Comparison of ENCODE assay signal across 10 mouse cellular contexts in genomic region chr11:90664345-90664986, GRCm38 (mm10). TPM values are rescaled to one million over a fixed set of nuclear protein-coding genes. Genes with fewer than 3 reads are reported as not detected.
DNase-seq lines count a peak whose midpoint lies in the region; ATAC-seq lines count a peak whose summit lies in the region.
"Had no signal": no experiment of that assay in that cellular context is flagged by ENCODE, and none has a peak within 500 bp of the region (broad histone marks: within the 10 kb centered on the region; RNA-seq: fewer than 3 reads in every experiment).

No protein-coding gene starts in this region.

- H3K36me3 ChIP-seq in hindbrain, embryonic 10.5 days: peaks cover 27% of the 10 kb centered on the region
- H3K36me3 ChIP-seq in hindbrain, embryonic 16.5 days (ENCODE audit: control insufficient read depth, insufficient read depth, low read length): no peaks in the 10 kb centered on the region
- H3K36me3 ChIP-seq in embryonic facial prominence, embryonic 12.5 days: no peaks in the 10 kb centered on the region
- 0 out of 2 replicates have a peak, but pooled peaks cover 2% of the 10 kb centered on the region for H3K36me3 ChIP-seq in limb, embryonic 10.5 days
- H3K36me3 ChIP-seq in neural tube, embryonic 12.5 days: no peaks in the 10 kb centered on the region

- no peaks in the 10 kb centered on the region for H3K9me3 ChIP-seq in hindbrain, embryonic 10.5 days
- no peaks in the 10 kb centered on the region for H3K9me3 ChIP-seq in hindbrain, embryonic 16.5 days (ENCODE audit: control insufficient read depth, low read length)
- H3K9me3 ChIP-seq in embryonic facial prominence, embryonic 12.5 days: no peaks in the 10 kb centered on the region
- H3K9me3 ChIP-seq in limb, embryonic 10.5 days (replicated peaks): no peaks in the 10 kb centered on the region
- H3K9me3 ChIP-seq in neural tube, embryonic 12.5 days: no peaks in the 10 kb centered on the region
- H3K9me3 ChIP-seq: hindbrain, embryonic 15.5 days had no signal

- 43% methylated on average over 8 of the region's 8 CpGs for WGBS in hindbrain, embryonic 10.5 days
- 29% methylated on average over 8 of the region's 8 CpGs for WGBS in hindbrain, embryonic 16.5 days
- WGBS in embryonic facial prominence, embryonic 12.5 days: 20% methylated on average over 8 of the region's 8 CpGs
- WGBS in limb, embryonic 10.5 days: 6% methylated on average over 8 of the region's 8 CpGs
- 4% methylated on average over 8 of the region's 8 CpGs for WGBS in neural tube, embryonic 12.5 days

- H3K4me2 ChIP-seq in hindbrain, embryonic 16.5 days (ENCODE audit: low read length): no peak overlapping the region
- H3K4me2 ChIP-seq in embryonic facial prominence, embryonic 12.5 days (replicated peaks): no peak overlapping the region; the same call in 1 of the 2 replicates
- H3K4me2 ChIP-seq in neural tube, embryonic 12.5 days (replicated peaks): 0 out of 2 replicates have a peak overlapping the region, but pooled peaks have one; percentile 5
- H3K4me2 ChIP-seq: hindbrain, embryonic 15.5 days had no signal

- no peak for ATAC-seq in hindbrain, embryonic 16.5 days
- no peak; the same call in 1 of the 2 replicates for ATAC-seq in embryonic facial prominence, embryonic 12.5 days (ENCODE audit: insufficient number of reproducible peaks, insufficient read depth, low FRiP score, low TSS enrichment)
- no peak for ATAC-seq in neural tube, embryonic 12.5 days (ENCODE audit: low FRiP score, low read depth)

- H3K4me1 ChIP-seq in hindbrain, embryonic 10.5 days (replicated peaks): peaks cover 32% of the 10 kb centered on the region
- peaks cover 2% of the 10 kb centered on the region; the same call in 1 of the 2 replicates for H3K4me1 ChIP-seq in hindbrain, embryonic 16.5 days (ENCODE audit: control insufficient read depth, insufficient read depth, low read depth, low read length)
- H3K4me1 ChIP-seq in embryonic facial prominence, embryonic 12.5 days: peaks cover 24% of the 10 kb centered on the region
- peaks cover 24% of the 10 kb centered on the region for H3K4me1 ChIP-seq in limb, embryonic 10.5 days
- peaks cover 15% of the 10 kb centered on the region for H3K4me1 ChIP-seq in neural tube, embryonic 12.5 days

- H3K27ac ChIP-seq in hindbrain, embryonic 10.5 days: peak overlapping the region; percentile 75
- H3K27ac ChIP-seq in hindbrain, embryonic 16.5 days (ENCODE audit: low read depth, low read length): no peak overlapping the region
- peak overlapping the region; percentile 78 for H3K27ac ChIP-seq in embryonic facial prominence, embryonic 12.5 days
- peak overlapping the region; percentile 66 for H3K27ac ChIP-seq in limb, embryonic 10.5 days
- no peak overlapping the region for H3K27ac ChIP-seq in neural tube, embryonic 12.5 days

- no peak overlapping the region for H3K9ac ChIP-seq in hindbrain, embryonic 16.5 days (ENCODE audit: low read depth, low read length)
- no peak overlapping the region for H3K9ac ChIP-seq in embryonic facial prominence, embryonic 12.5 days
- H3K9ac ChIP-seq in neural tube, embryonic 12.5 days: no peak overlapping the region
- H3K9ac ChIP-seq: hindbrain, embryonic 15.5 days had no signal

- no peak overlapping the region for H3K4me3 ChIP-seq in hindbrain, embryonic 10.5 days
- H3K4me3 ChIP-seq in hindbrain, embryonic 16.5 days (ENCODE audit: low read length): no peak overlapping the region
- no peak overlapping the region for H3K4me3 ChIP-seq in embryonic facial prominence, embryonic 12.5 days
- H3K4me3 ChIP-seq in limb, embryonic 10.5 days: no peak overlapping the region
- H3K4me3 ChIP-seq in neural tube, embryonic 12.5 days: no peak overlapping the region
- H3K4me3 ChIP-seq: hindbrain, embryonic 15.5 days had no signal

- H3K27me3 ChIP-seq in hindbrain, embryonic 10.5 days (ENCODE audit: insufficient read depth, poor library complexity, severe bottlenecking): no peaks in the 10 kb centered on the region
- H3K27me3 ChIP-seq in hindbrain, embryonic 16.5 days (replicated peaks; ENCODE audit: control insufficient read depth, insufficient read depth, low read length): no peaks in the 10 kb centered on the region
- no peaks in the 10 kb centered on the region for H3K27me3 ChIP-seq in embryonic facial prominence, embryonic 12.5 days
- H3K27me3 ChIP-seq in limb, embryonic 10.5 days (ENCODE audit: low read depth, poor library complexity, severe bottlenecking): no peaks in the 10 kb centered on the region
- H3K27me3 ChIP-seq in neural tube, embryonic 12.5 days (replicated peaks): no peaks in the 10 kb centered on the region
- H3K27me3 ChIP-seq: hindbrain, embryonic 15.5 days had no signal

- DNase-seq in hindbrain, embryonic 10.5 days (ENCODE audit: low spot score): peak; percentile 10
- no peak for DNase-seq in limb, embryonic 10.5 days (ENCODE audit: low spot score)
- no peak for DNase-seq in thymus, postnatal 14 days
- DNase-seq in adrenal gland, adult 8-10 months: no peak
- no peak for DNase-seq in ovary, postnatal 10 days (ENCODE audit: low spot score)
- DNase-seq: thymus, postnatal 25 days had no signal

RNA-seq across cellular contexts. Expression of gene Tom1l1, which starts 23.7 kb away (rescaled TPM):
- 15.6 and 21.8 TPM in 2 replicates for polyA plus RNA-seq in hindbrain, embryonic 10.5 days (2016; fragmentation: Nextera tagmentation; extraction: Ambion mirVana)
- 26.1 and 26.5 TPM in 2 replicates for polyA plus RNA-seq in hindbrain, embryonic 16.5 days (2015; fragmentation: Nextera tagmentation; extraction: Ambion mirVana)
- 19.2 and 24.2 TPM in 2 replicates for polyA plus RNA-seq in embryonic facial prominence, embryonic 12.5 days (2016; fragmentation: Nextera tagmentation; extraction: Ambion mirVana)
- 11.1 and 12.4 TPM in 2 replicates for polyA plus RNA-seq in limb, embryonic 10.5 days (2016; fragmentation: Nextera tagmentation; extraction: Ambion mirVana)
- 13.6 and 18.0 TPM in 2 replicates for polyA plus RNA-seq in neural tube, embryonic 12.5 days (2016; fragmentation: Nextera tagmentation; extraction: Ambion mirVana)
- 10 to 100 TPM; 27.6 to 62.7 (median 44.1) TPM for total RNA-seq in adrenal gland, adult 8-10 months (2022)

RNA-seq across cellular contexts. Expression of gene Cox11, which starts 26.5 kb away (rescaled TPM):
- polyA plus RNA-seq in hindbrain, embryonic 10.5 days (2016; fragmentation: Nextera tagmentation; extraction: Ambion mirVana): 31.9 and 32.4 TPM in 2 replicates
- 36.9 and 38.8 TPM in 2 replicates for polyA plus RNA-seq in hindbrain, embryonic 16.5 days (2015; fragmentation: Nextera tagmentation; extraction: Ambion mirVana)
- polyA plus RNA-seq in embryonic facial prominence, embryonic 12.5 days (2016; fragmentation: Nextera tagmentation; extraction: Ambion mirVana): 46.5 and 47.9 TPM in 2 replicates
- polyA plus RNA-seq in limb, embryonic 10.5 days (2016; fragmentation: Nextera tagmentation; extraction: Ambion mirVana): 33.3 and 41.7 TPM in 2 replicates
- polyA plus RNA-seq in neural tube, embryonic 12.5 days (2016; fragmentation: Nextera tagmentation; extraction: Ambion mirVana): 40.1 and 41.2 TPM in 2 replicates
- 10 to 100 TPM; 15.9 to 22.4 (median 17.8) TPM for total RNA-seq in adrenal gland, adult 8-10 months (2022)

RNA-seq across cellular contexts. Expression of gene Stxbp4, which starts 26.6 kb away (rescaled TPM):
- polyA plus RNA-seq in hindbrain, embryonic 10.5 days (2016; fragmentation: Nextera tagmentation; extraction: Ambion mirVana): 33.8 and 36.1 TPM in 2 replicates
- 14.4 and 18.6 TPM in 2 replicates for polyA plus RNA-seq in hindbrain, embryonic 16.5 days (2015; fragmentation: Nextera tagmentation; extraction: Ambion mirVana)
- 39.7 and 41.0 TPM in 2 replicates for polyA plus RNA-seq in embryonic facial prominence, embryonic 12.5 days (2016; fragmentation: Nextera tagmentation; extraction: Ambion mirVana)
- polyA plus RNA-seq in limb, embryonic 10.5 days (2016; fragmentation: Nextera tagmentation; extraction: Ambion mirVana): 33.0 and 37.4 TPM in 2 replicates
- 33.9 and 36.6 TPM in 2 replicates for polyA plus RNA-seq in neural tube, embryonic 12.5 days (2016; fragmentation: Nextera tagmentation; extraction: Ambion mirVana)
- 10 to 100 TPM; 12.1 to 20.6 (median 16.2) TPM for total RNA-seq in adrenal gland, adult 8-10 months (2022)

Comparison
In these comparisons a context has a peak if more than half of its experiments do, and no peak if none do; other contexts are left out.
1. H3K27ac ChIP-seq: peak in hindbrain, embryonic 10.5 days (single experiment), embryonic facial prominence, embryonic 12.5 days (single experiment) and limb, embryonic 10.5 days (single experiment); none in hindbrain, embryonic 16.5 days (single experiment) and neural tube, embryonic 12.5 days (single experiment).